Mouse (Mus musculus) heart, postnatal 10 days (tissue): ENCODE measurements around the gene Pla2g4c. TPM values are rescaled to one million over a fixed set of nuclear protein-coding genes. Genes with fewer than 3 reads are reported as not detected.

Source experiments
- DNase-seq, 2 experiments: peaks; one replicate each; pipeline ENCODE4 v3.0.0; 2021
- intact Hi-C: fragments of 180-260 bp; cut with DNase I; formaldehyde crosslinking; loops from one replicate; pipeline ENCODE4 v1.15.1; 2025
- total RNA-seq, 2 experiments: library from RNA; stranded (reverse); gene quantifications; 2 replicates each; pipeline ENCODE4 v1.2.3; 2021

The Pla2g4c gene
- total RNA-seq = under 1 TPM; 0.17 to 0.32 TPM

DNA sequence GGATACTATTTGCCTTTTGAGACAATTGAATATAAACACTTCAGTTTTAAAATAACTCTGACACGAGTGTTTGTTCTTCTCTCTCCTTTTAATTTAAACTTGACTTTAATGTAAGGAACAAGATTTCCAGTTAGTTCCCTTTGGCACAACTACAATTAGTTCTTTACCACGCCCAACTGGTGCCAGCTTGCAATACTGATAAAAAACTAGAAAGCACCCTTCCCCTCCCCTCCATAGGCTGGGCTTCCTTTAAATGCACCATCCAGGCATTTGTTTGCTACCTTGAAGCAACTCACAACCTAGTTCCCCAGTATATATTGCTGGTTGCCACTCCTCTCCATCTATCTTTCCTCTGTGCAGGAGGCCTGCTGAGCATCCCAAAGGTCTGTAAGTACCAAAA is at the start of gene Pla2g4c:
Pla2g4c (plus strand) TSS at position 340 of the 400 bp plus-strand sequence.
- DNase-seq = no peak
- intact Hi-C loops = no loop called here

DNA sequence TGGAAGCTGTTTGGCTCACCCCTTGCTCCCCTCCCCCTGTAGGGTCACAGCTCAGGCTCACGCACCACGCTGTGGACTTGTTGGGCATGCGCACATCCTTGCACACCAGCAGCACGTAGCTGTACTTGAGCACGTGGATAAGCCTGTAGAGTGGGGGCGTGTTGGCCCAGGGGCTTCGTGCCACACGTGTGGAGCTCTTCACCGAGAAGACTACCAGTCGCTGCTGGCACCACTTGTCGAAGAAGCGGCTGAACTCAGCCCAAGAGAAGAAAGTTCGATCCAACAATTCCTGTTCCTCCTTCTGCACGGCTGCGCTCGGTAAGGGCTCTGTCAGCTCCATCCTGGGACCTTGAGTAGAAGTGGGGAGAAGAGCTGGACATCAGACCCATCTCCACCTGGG is 47.4 kb upstream of the Pla2g4c start, which contains the start of gene Lig1:
Lig1 (plus strand) TSS at position 203 of the 400 bp plus-strand sequence.
- DNase-seq = no peak
- intact Hi-C loops = loop anchor here (5.0 to 10.0 kb wide), 2 partner anchors 225 to 392 kb away; partner anchors contain the start of genes Mzf1 and Zfp128

DNA sequence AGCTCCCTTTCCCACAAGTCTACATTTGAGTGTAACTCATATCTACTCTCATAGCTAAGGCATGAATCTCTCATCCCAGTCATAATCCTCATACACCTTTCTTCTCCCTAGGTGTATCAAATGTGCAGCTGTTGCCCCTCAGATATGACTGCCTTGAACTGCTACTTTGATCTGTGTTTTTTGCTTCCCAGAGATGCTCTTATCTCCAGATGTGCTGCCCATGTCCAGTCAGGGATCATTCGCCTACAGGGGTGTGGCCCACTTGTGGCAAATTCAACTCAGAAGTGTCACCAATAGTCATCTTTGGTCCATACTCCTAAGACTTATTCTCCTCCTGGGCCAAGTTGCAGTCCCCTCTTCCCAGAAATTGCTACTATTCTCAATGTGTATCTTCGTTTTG is 46.6 kb upstream of the Pla2g4c start:
- DNase-seq = no peak
- intact Hi-C loops = loop anchor here (5.0 to 10.0 kb wide), 2 partner anchors 226 to 393 kb away; partner anchors contain the start of genes Mzf1 and Zfp128

DNA sequence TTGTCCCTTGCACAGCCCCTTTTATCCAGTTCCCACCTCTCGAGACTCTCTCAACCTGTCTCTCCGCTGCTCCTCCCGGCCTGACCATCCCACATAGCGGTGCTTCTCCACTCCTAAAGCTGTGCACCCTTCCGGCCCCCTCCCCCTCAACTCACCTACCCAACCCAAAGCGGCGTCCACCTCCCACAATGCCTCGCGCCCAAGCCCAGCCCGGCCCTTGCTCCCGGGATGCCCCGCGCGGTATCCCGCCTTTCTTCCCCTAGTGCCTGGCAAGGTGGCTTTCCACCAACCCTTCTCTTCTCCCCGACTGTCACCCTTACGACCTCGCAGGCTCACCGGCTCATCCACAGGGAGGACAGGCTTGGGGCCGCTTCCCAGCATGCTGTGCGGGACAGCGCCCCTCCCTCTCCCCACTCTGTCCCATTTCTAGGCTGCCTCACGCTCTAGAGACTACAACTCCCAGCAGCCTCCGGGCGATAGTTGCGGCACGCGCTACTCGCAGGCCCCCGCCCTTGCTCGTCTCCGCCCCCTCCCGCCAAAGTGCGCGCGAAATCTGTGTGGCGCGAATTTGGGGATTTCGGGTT is 46.1 kb upstream of the Pla2g4c start, which contains the start of gene Zswim9:
Zswim9 (minus strand) TSS at position 414 of the 584 bp plus-strand sequence.
- peak; percentile 95 to 96 for DNase-seq
- intact Hi-C loops = loop anchor here (5.0 to 10.0 kb wide), 2 partner anchors 226 to 394 kb away; partner anchors contain the start of genes Mzf1 and Zfp128

DNA sequence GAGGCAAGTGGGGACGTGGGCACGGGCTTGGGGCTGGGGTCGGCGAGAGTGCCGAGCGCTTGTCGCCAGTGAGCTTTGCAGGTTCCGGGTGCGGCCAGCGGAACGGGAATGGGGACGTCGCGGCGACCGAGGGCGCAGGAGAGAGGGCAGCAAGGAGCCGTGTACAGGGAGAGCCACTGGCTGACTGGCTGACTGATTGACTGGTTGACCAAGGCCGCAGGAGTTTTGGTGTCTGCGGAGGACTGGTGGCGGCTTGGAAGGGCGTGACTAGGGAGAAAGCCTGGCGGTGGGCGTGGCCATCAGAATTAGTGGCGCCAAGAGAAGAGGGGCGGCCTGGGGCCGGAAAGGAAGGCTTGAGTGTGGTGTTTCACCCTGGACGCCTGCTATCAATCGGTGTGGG is 45.5 kb upstream of the Pla2g4c start:
- DNase-seq = peak; percentile 11 to 12
- intact Hi-C loops = loop anchor here (5.0 to 10.0 kb wide), 2 partner anchors 227 to 394 kb away; partner anchors contain the start of genes Mzf1 and Zfp128

GRCm38 (mm10) chr7:13288621-13289020 is 35.8 kb upstream of the Pla2g4c start:
- peak; percentile 10 to 16 for DNase-seq
- intact Hi-C loops = loop anchor here (1.0 to 5.0 kb wide), 2 partner anchors 223 to 1029 kb away; no protein-coding TSS in a partner anchor

- intact Hi-C loops = no loop called here
- DNase-seq = no peak
These were observed 34.3 kb upstream of the Pla2g4c start for GRCm38 (mm10) chr7:13290041-13290675.

- DNase-seq = no peak
- intact Hi-C loops = no loop called here
These were observed 33.1 kb upstream of the Pla2g4c start for GRCm38 (mm10) chr7:13291370-13291769.

DNA sequence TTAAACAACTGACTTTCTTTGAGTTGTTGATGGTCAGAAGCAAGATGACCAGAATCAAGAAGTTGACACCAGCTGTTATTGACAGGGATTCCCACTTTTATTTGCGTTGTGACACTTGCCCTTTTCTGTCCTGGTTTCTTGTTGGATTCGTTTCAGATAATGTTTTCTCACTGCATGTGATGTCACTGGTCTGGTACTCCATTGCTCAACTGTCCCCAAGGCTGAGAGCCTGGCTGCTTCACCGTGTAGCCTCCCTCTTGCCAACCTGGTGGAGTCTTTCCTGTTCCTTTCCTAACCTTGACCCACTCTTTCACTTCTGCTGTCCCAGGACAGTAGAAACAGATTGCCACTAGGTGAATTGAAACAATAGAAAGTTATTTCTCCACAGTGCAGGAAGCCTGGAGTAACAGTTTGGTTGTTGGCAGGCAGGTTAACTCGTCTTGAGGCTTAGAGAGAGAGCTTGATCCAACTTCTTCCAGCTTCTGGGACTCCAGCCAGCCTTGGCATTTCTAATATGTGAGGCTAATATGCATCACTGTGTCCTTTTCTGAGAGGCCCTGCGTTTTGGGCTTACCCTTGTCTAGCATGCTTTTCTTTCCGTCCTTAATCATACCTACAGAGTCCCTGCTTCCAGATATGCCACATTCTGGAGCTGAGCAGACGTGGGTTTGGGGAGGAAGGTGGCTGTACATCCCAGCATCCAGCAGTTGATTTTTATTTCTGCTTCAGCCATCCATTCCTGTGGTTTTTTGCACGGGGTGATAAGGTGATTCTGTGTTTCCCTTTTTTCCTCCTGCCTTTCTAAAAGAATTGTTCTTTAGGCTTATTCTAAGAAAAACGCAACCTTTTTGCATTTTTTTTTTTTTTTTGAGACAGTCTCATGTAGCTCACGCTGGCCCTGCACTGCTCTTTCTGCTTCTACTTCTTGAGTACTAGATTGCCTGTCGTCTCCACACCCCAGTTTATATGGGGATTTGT is 30.3 kb upstream of the Pla2g4c start:
- intact Hi-C loops = no loop called here
- peak; percentile 28 to 29 for DNase-seq

DNA sequence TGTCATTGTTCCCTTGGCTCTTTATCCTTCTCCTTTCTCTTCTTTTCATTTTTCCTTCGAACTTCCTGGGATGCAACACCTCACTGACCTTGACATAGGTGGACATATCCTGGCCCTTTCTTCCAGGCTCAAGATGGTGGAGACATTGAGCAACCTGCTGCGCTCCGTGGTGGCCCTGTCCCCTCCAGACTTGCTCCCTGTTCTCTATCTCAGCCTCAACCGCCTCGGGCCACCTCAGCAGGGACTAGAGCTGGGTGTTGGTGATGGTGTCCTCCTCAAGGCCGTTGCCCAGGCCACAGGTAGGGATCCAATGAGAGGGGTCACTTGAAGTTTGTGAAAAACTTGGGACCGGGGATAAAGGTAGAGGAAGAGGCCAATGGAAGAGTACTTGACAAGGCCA is 29.2 kb upstream of the Pla2g4c start:
- no peak for DNase-seq
- intact Hi-C loops = no loop called here

GRCm38 (mm10) chr7:13297636-13298035 is 26.8 kb upstream of the Pla2g4c start:
- intact Hi-C loops = no loop called here
- no peak for DNase-seq

DNA sequence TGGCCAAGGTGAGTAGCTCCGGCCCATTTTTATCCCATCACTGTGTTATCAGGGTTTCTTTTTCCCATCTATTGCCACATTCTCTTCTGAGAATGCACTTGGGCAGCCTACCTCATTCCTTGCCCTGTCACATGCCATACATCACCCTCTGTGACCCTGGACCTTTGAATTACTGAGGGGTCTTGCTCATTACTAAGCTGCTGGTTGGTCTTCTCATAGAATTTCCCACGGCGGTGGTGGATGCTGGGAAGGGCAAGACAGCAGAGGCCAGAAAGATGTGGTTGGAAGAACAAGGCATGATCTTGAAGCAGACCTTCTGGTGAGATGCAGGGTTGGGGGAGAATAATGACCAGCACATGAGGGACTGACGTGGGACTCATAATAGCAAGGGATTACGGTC is 25.6 kb upstream of the Pla2g4c start:
- DNase-seq = no peak
- intact Hi-C loops = no loop called here

DNA sequence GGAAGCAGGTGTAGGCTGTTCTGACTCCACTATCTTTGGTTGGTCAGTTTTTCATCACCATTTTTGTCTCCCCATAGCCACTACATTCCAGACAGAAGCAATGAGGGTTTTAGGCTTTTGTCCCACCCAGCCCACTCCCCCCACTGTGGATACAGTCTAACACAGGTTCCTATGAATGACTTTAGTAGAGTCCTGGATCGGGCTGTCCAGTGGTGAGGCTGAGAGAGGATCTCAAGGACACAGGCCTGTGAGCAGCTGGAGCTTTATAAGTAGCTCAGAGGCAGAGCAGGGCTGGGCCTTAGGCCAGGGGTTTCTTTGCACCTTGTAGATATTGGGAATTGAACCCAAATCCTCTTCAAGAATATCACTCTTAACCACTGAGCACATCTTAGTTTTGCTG is 22.8 kb upstream of the Pla2g4c start:
- intact Hi-C loops = no loop called here
- DNase-seq = no peak

- no peak for DNase-seq
- intact Hi-C loops = no loop called here
These were observed 21.7 kb upstream of the Pla2g4c start for GRCm38 (mm10) chr7:13302780-13303179.

- no peak for DNase-seq
- intact Hi-C loops = no loop called here
These were observed 21.1 kb upstream of the Pla2g4c start for GRCm38 (mm10) chr7:13303372-13303771.

GRCm38 (mm10) chr7:13309407-13309806 is 15.0 kb upstream of the Pla2g4c start:
- intact Hi-C loops = no loop called here
- DNase-seq = no peak

GRCm38 (mm10) chr7:13310493-13311199 is 13.8 kb upstream of the Pla2g4c start:
- intact Hi-C loops = no loop called here
- no peak for DNase-seq

DNA sequence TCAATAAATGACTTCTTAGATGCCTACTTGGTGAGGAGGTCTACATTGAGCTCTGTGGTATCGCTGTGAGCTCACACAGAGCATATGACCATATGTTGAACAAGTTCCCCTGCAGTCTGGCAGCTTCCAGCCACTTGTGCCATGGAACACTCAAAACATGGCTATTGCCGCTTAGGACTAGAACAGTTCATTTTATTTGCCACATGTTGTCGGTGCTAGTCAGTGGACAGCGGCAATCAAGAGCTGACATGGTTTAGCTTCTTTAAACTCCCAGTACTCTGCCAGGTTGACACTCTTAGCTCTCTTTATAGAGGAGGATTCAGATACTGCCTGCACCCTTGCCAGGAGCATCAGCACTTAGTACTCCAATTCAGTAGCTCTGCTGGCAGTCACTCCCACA is 13.1 kb upstream of the Pla2g4c start:
- intact Hi-C loops = no loop called here

GRCm38 (mm10) chr7:13314095-13314597 is 10.3 kb upstream of the Pla2g4c start:
- DNase-seq = no peak
- intact Hi-C loops = no loop called here

More for the DNA sequence above, 13.1 kb upstream of the Pla2g4c start:
- DNase-seq = no peak

GRCm38 (mm10) chr7:13321424-13321823 is 3.0 kb upstream of the Pla2g4c start:
- intact Hi-C loops = no loop called here
- DNase-seq = no peak
